7 mouse cellular contexts compared by ENCODE assay signal in the genomic region with DNA sequence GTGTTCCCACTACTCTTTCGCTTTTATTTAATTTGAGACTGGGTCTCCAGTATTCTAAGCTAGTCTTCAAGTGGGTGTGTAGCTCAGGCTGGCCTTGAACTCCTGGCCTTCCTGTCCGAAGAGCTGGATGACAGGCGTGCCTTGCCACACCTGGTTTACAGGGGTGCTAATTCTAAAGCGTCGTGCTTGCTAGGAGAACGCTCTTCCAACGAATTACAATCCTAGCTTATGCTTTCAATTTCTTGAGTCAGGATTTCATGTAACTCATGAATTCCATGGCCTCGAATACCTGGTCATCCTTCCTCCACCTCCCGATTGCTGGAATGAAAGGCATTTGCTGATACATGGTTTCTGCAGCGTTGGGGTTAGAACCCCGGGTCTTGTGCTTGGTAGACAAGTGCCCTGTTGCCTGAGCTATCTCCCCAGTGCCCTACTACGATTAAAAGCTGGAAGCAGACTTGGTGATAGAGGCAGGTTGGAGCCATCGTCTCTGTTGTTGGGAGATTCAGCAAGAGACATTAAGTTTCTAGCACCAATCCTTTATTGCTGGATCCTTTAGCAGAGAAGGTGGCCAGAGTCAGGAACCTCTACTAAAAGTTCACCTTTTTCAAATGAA. TPM values are rescaled to one million over a fixed set of nuclear protein-coding genes. Genes with fewer than 3 reads are reported as not detected.
DNase-seq lines count a peak whose midpoint lies in the region; ATAC-seq lines count a peak whose summit lies in the region.

No protein-coding gene starts in this region.

- peaks cover 69% of the 10 kb centered on the region for H3K4me1 ChIP-seq in megakaryocyte, embryonic 14.5 days
- peaks cover 33% of the 10 kb centered on the region for H3K4me1 ChIP-seq in forebrain, embryonic 10.5 days
- peaks cover 27% of the 10 kb centered on the region for H3K4me1 ChIP-seq in limb, embryonic 15.5 days
- peaks cover 24% of the 10 kb centered on the region for H3K4me1 ChIP-seq in stomach, embryonic 15.5 days

- H3K27me3 ChIP-seq in megakaryocyte, embryonic 14.5 days (replicated peaks) = no peaks in the 10 kb centered on the region
- H3K27me3 ChIP-seq in forebrain, embryonic 10.5 days (ENCODE audit: poor library complexity, severe bottlenecking) = no peaks in the 10 kb centered on the region
- no peaks in the 10 kb centered on the region for H3K27me3 ChIP-seq in limb, embryonic 15.5 days
- no peaks in the 10 kb centered on the region for H3K27me3 ChIP-seq in stomach, embryonic 15.5 days (replicated peaks)

- H3K36me3 ChIP-seq in megakaryocyte, embryonic 14.5 days (replicated peaks; ENCODE audit: low read length) = peaks cover 39% of the 10 kb centered on the region
- H3K36me3 ChIP-seq in forebrain, embryonic 10.5 days (replicated peaks) = peaks cover 41% of the 10 kb centered on the region
- H3K36me3 ChIP-seq in limb, embryonic 15.5 days = peaks cover 41% of the 10 kb centered on the region
- peaks cover 25% of the 10 kb centered on the region for H3K36me3 ChIP-seq in stomach, embryonic 15.5 days

- H3K9ac ChIP-seq in limb, embryonic 15.5 days = peak overlapping the region; percentile 93
- H3K9ac ChIP-seq in stomach, embryonic 15.5 days = peak overlapping the region; percentile 92

- WGBS in forebrain, embryonic 10.5 days = 38% methylated on average over 13 of the region's 13 CpGs
- 26% methylated on average over 13 of the region's 13 CpGs for WGBS in limb, embryonic 15.5 days
- 23% methylated on average over 13 of the region's 13 CpGs for WGBS in stomach, embryonic 15.5 days

- peak overlapping the region; percentile 99 for H3K27ac ChIP-seq in forebrain, embryonic 10.5 days
- H3K27ac ChIP-seq in limb, embryonic 15.5 days = peak overlapping the region; percentile 90
- peak overlapping the region; percentile 90 for H3K27ac ChIP-seq in stomach, embryonic 15.5 days

- ATAC-seq in megakaryocyte, adult 5-6 weeks (ENCODE audit: poor library complexity, severe bottlenecking) = no peak
- no peak for ATAC-seq in limb, embryonic 15.5 days (ENCODE audit: insufficient number of reproducible peaks, low FRiP score, low TSS enrichment, low read depth)
- no peak for ATAC-seq in stomach, embryonic 15.5 days (ENCODE audit: insufficient read depth, low FRiP score, low read depth)

- H3K4me2 ChIP-seq in limb, embryonic 15.5 days = peak overlapping the region; percentile 66
- H3K4me2 ChIP-seq in stomach, embryonic 15.5 days = peak overlapping the region; percentile 68

- no peaks in the 10 kb centered on the region for H3K9me3 ChIP-seq in megakaryocyte, embryonic 14.5 days
- no peaks in the 10 kb centered on the region for H3K9me3 ChIP-seq in forebrain, embryonic 10.5 days
- no peaks in the 10 kb centered on the region for H3K9me3 ChIP-seq in limb, embryonic 15.5 days
- H3K9me3 ChIP-seq in stomach, embryonic 15.5 days = no peaks in the 10 kb centered on the region

- DNase-seq in forebrain, embryonic 10.5 days (ENCODE audit: extremely low spot score, low spot score) = no peak
- no peak for DNase-seq in retina, embryonic 14.5 days (ENCODE audit: low spot score)
- no peak for DNase-seq in left cerebral cortex, adult 11 months (ENCODE audit: low spot score)

- H3K4me3 ChIP-seq in megakaryocyte, embryonic 14.5 days (replicated peaks) = peak overlapping the region; percentile 96
- peak overlapping the region; percentile 86 for H3K4me3 ChIP-seq in forebrain, embryonic 10.5 days
- peak overlapping the region; percentile 83 for H3K4me3 ChIP-seq in limb, embryonic 15.5 days
- peak overlapping the region; percentile 89 for H3K4me3 ChIP-seq in stomach, embryonic 15.5 days (replicated peaks)

RNA-seq across cellular contexts. Expression of gene Kxd1, which starts 0.5 kb away (rescaled TPM):
- polyA plus RNA-seq in megakaryocyte, embryonic 14.5 days (2012; ENCODE audit: insufficient read depth, low replicate concordance) = 33.5 and 40.2 TPM in 2 replicates
- 88.7 and 114 TPM in 2 replicates for total RNA-seq in megakaryocyte, adult 5-6 weeks (2015)
- total RNA-seq in megakaryocyte, adult 5-6 weeks (2017) = 71.4 and 80.6 TPM in 2 replicates
- polyA plus RNA-seq in forebrain, embryonic 10.5 days (2016; fragmentation: Nextera tagmentation; extraction: Ambion mirVana) = 52.6 and 57.2 TPM in 2 replicates
- 53.8 and 55.1 TPM in 2 replicates for polyA plus RNA-seq in limb, embryonic 15.5 days (2015; fragmentation: Nextera tagmentation; extraction: Ambion mirVana)
- polyA plus RNA-seq in stomach, embryonic 15.5 days (2015; fragmentation: Nextera tagmentation; extraction: Ambion mirVana) = 58.5 and 60.1 TPM in 2 replicates

RNA-seq across cellular contexts. Expression of gene Fkbp8, which starts 0.8 kb away (rescaled TPM):
- polyA plus RNA-seq in megakaryocyte, embryonic 14.5 days (2012; ENCODE audit: insufficient read depth, low replicate concordance) = 3,667 and 5,102 TPM in 2 replicates
- total RNA-seq in megakaryocyte, adult 5-6 weeks (2015) = 75.1 and 75.3 TPM in 2 replicates
- 146 and 166 TPM in 2 replicates for total RNA-seq in megakaryocyte, adult 5-6 weeks (2017)
- polyA plus RNA-seq in forebrain, embryonic 10.5 days (2016; fragmentation: Nextera tagmentation; extraction: Ambion mirVana) = 295 and 303 TPM in 2 replicates
- 274 and 278 TPM in 2 replicates for polyA plus RNA-seq in limb, embryonic 15.5 days (2015; fragmentation: Nextera tagmentation; extraction: Ambion mirVana)
- polyA plus RNA-seq in stomach, embryonic 15.5 days (2015; fragmentation: Nextera tagmentation; extraction: Ambion mirVana) = 292 and 304 TPM in 2 replicates

RNA-seq across cellular contexts. Expression of gene Ell, which starts 11.0 kb away (rescaled TPM):
- 58.8 and 65.3 TPM in 2 replicates for polyA plus RNA-seq in megakaryocyte, embryonic 14.5 days (2012; ENCODE audit: insufficient read depth, low replicate concordance)
- total RNA-seq in megakaryocyte, adult 5-6 weeks (2015) = 9.3 and 12.5 TPM in 2 replicates
- 11.1 and 11.9 TPM in 2 replicates for total RNA-seq in megakaryocyte, adult 5-6 weeks (2017)
- 20.8 and 22.7 TPM in 2 replicates for polyA plus RNA-seq in forebrain, embryonic 10.5 days (2016; fragmentation: Nextera tagmentation; extraction: Ambion mirVana)
- polyA plus RNA-seq in limb, embryonic 15.5 days (2015; fragmentation: Nextera tagmentation; extraction: Ambion mirVana) = 20.4 and 21.1 TPM in 2 replicates
- polyA plus RNA-seq in stomach, embryonic 15.5 days (2015; fragmentation: Nextera tagmentation; extraction: Ambion mirVana) = 16.1 and 17.7 TPM in 2 replicates

RNA-seq across cellular contexts. Expression of gene Uba52, which starts 17.7 kb away (rescaled TPM):
- polyA plus RNA-seq in megakaryocyte, embryonic 14.5 days (2012; ENCODE audit: insufficient read depth, low replicate concordance) = 499 and 989 TPM in 2 replicates
- 2,237 and 2,370 TPM in 2 replicates for total RNA-seq in megakaryocyte, adult 5-6 weeks (2015)
- 4,162 and 4,635 TPM in 2 replicates for total RNA-seq in megakaryocyte, adult 5-6 weeks (2017)
- 879 and 899 TPM in 2 replicates for polyA plus RNA-seq in forebrain, embryonic 10.5 days (2016; fragmentation: Nextera tagmentation; extraction: Ambion mirVana)
- 859 and 940 TPM in 2 replicates for polyA plus RNA-seq in limb, embryonic 15.5 days (2015; fragmentation: Nextera tagmentation; extraction: Ambion mirVana)
- polyA plus RNA-seq in stomach, embryonic 15.5 days (2015; fragmentation: Nextera tagmentation; extraction: Ambion mirVana) = 843 and 950 TPM in 2 replicates

RNA-seq across cellular contexts. Expression of gene Rex1bd, which starts 21.7 kb away (rescaled TPM):
- 135 and 319 TPM in 2 replicates for polyA plus RNA-seq in megakaryocyte, embryonic 14.5 days (2012; ENCODE audit: insufficient read depth, low replicate concordance)
- 40.4 and 47.5 TPM in 2 replicates for total RNA-seq in megakaryocyte, adult 5-6 weeks (2015)
- 37.3 and 43.7 TPM in 2 replicates for total RNA-seq in megakaryocyte, adult 5-6 weeks (2017)
- 126 and 136 TPM in 2 replicates for polyA plus RNA-seq in forebrain, embryonic 10.5 days (2016; fragmentation: Nextera tagmentation; extraction: Ambion mirVana)
- polyA plus RNA-seq in limb, embryonic 15.5 days (2015; fragmentation: Nextera tagmentation; extraction: Ambion mirVana) = 136 and 149 TPM in 2 replicates
- 125 and 130 TPM in 2 replicates for polyA plus RNA-seq in stomach, embryonic 15.5 days (2015; fragmentation: Nextera tagmentation; extraction: Ambion mirVana)

Comparison
In these comparisons a context has a peak if more than half of its experiments do, and no peak if none do; other contexts are left out.
1. RNA of gene Fkbp8, which starts 0.8 kb away (polyA plus RNA-seq): 3,667 to 5,102 TPM in megakaryocyte, embryonic 14.5 days; 295 to 303 TPM in forebrain, embryonic 10.5 days, 292 to 304 TPM in stomach, embryonic 15.5 days and 274 to 278 TPM in limb, embryonic 15.5 days; every median in the first group is over 10 times any median in the second.
2. Peak in every context shown above with its lines, with median percentiles within 50 percentile points of each other: H3K4me3 ChIP-seq and H3K27ac ChIP-seq.